Mouse (Mus musculus) hindbrain, embryonic 14.5 days (tissue): ENCODE measurements around the gene Chst8. TPM values are rescaled to one million over a fixed set of nuclear protein-coding genes. Genes with fewer than 3 reads are reported as not detected.

Experiments used
- ATAC-seq: fragments of 200-750 bp; cut with Nextera tagmentation; 2 replicates; pipeline ENCODE4 v1.8.0; 2017; ENCODE audit warnings: moderate number of reproducible peaks, mild to moderate bottlenecking, moderate TSS enrichment, moderate library complexity; ENCODE audit not compliant: low FRiP score
- DNase-seq: peaks from one replicate; pipeline ENCODE4 v3.0.0-alpha.2; 2015; ENCODE audit warnings: low spot score
- H3K27ac ChIP-seq: fragments of 300-500 bp; sonication (generic); 2 replicates; pipeline ENCODE4 v1.5.1; 2014; ENCODE audit warnings: mild to moderate bottlenecking, moderate library complexity
- H3K27me3 ChIP-seq: fragments of 300-500 bp; sonication (generic); 2 replicates; pipeline ENCODE4 v1.6.1; 2014; ENCODE audit warnings: mild to moderate bottlenecking, low read length, mixed read lengths; ENCODE audit not compliant: control insufficient read depth, insufficient read depth
- H3K36me3 ChIP-seq: fragments of 300-500 bp; sonication (generic); replicated peaks from 2 replicates; pipeline ENCODE4 v1.6.1; 2014; ENCODE audit not compliant: control insufficient read depth, insufficient read depth
- H3K4me1 ChIP-seq: fragments of 300-500 bp; sonication (generic); replicated peaks from 2 replicates; pipeline ENCODE4 v1.6.1; 2014; ENCODE audit warnings: antibody characterized with exemption, low read length, mixed read lengths; ENCODE audit not compliant: control insufficient read depth, insufficient read depth
- H3K4me2 ChIP-seq: fragments of 300-500 bp; sonication (generic); replicated peaks from 2 replicates; pipeline ENCODE4 v1.6.1; 2014; ENCODE audit warnings: mild to moderate bottlenecking, moderate library complexity
- H3K4me3 ChIP-seq: fragments of 300-500 bp; sonication (generic); replicated peaks from 2 replicates; pipeline ENCODE4 v1.5.1; 2014; ENCODE audit warnings: mild to moderate bottlenecking, low read length
- H3K9ac ChIP-seq: fragments of 300-500 bp; sonication (generic); 2 replicates; pipeline ENCODE4 v1.6.1; 2014
- H3K9me3 ChIP-seq: fragments of 300-500 bp; sonication (generic); 2 replicates; pipeline ENCODE4 v1.6.1; 2016; ENCODE audit warnings: low read length; ENCODE audit not compliant: control insufficient read depth
- WGBS: fragments of 180-500 bp; shearing (Covaris S2); extraction: QIAGEN DNeasy Blood & Tissue Kit; methylation state at CpG from one replicate; pipeline ENCODE4 v1.1.7; 2014; 5-methylcytosine and 5-hydroxymethylcytosine counted together
- polyA plus RNA-seq: library from polyadenylated mRNA; unstranded; fragments of >200 nt; fragmentation: Nextera tagmentation; extraction: Ambion mirVana; gene quantifications from 2 replicates; pipeline ENCODE4 v1.2.1, GENCODE M21; 2014

The Chst8 gene
- polyA plus RNA-seq, 1 experiment from 2014 or later: 8.5 TPM

- H3K4me3 ChIP-seq: no peak overlapping the region
- H3K9ac ChIP-seq: no peak overlapping the region
- no peaks in the 10 kb centered on the region for H3K9me3 ChIP-seq
- ATAC-seq: no peak
- no peak overlapping the region for H3K4me2 ChIP-seq
- H3K4me1 ChIP-seq: peaks cover 38% of the 10 kb centered on the region
- 30% methylated on average over 9 of the region's 9 CpGs for WGBS
- no peaks in the 10 kb centered on the region for H3K27me3 ChIP-seq
- H3K27ac ChIP-seq: peak overlapping the region; percentile 66
- no peaks in the 10 kb centered on the region for H3K36me3 ChIP-seq
- DNase-seq: no peak
Observed at GRCm38 (mm10) chr7:34694898-34695297, 117.6 kb downstream of the Chst8 start.

- DNase-seq: no peak
- Histone ChIP-seq H3K4me2 (no peak overlapping the region), H3K36me3 (no peaks in the 10 kb centered on the region), H3K9ac (no peak overlapping the region), H3K27me3 (no peaks in the 10 kb centered on the region), H3K27ac (peak overlapping the region; percentile 59; the same call in 1 of the 2 replicates), H3K4me1 (peaks cover 38% of the 10 kb centered on the region), H3K4me3 (no peak overlapping the region), H3K9me3 (no peaks in the 10 kb centered on the region)
- WGBS: 95% methylated on average over 13 of the region's 13 CpGs
- ATAC-seq: no peak
Observed at GRCm38 (mm10) chr7:34693916-34694315, 118.6 kb downstream of the Chst8 start.

- Histone ChIP-seq H3K4me1 (peaks cover 38% of the 10 kb centered on the region), H3K27ac (no peak overlapping the region; the same call in 1 of the 2 replicates), H3K9ac (no peak overlapping the region), H3K4me2 (no peak overlapping the region), H3K36me3 (no peaks in the 10 kb centered on the region), H3K4me3 (no peak overlapping the region), H3K9me3 (no peaks in the 10 kb centered on the region), H3K27me3 (no peaks in the 10 kb centered on the region)
- no peak for DNase-seq
- WGBS: 63% methylated on average over 4 of the region's 4 CpGs
- no peak for ATAC-seq
Observed at GRCm38 (mm10) chr7:34693072-34693471, 119.4 kb downstream of the Chst8 start.

- Histone ChIP-seq H3K9ac (no peak overlapping the region), H3K4me3 (no peak overlapping the region), H3K4me2 (no peak overlapping the region), H3K9me3 (no peaks in the 10 kb centered on the region), H3K27me3 (no peaks in the 10 kb centered on the region), H3K4me1 (peaks cover 25% of the 10 kb centered on the region; the same call in 1 of the 2 replicates), H3K36me3 (no peaks in the 10 kb centered on the region), H3K27ac (no peak overlapping the region)
- no peak for DNase-seq
- WGBS: 32% methylated on average over 13 of the region's 13 CpGs
- no peak for ATAC-seq
Observed at GRCm38 (mm10) chr7:34690111-34690510, 122.4 kb downstream of the Chst8 start.

- no peak overlapping the region for H3K4me3 ChIP-seq
- no peaks in the 10 kb centered on the region for H3K9me3 ChIP-seq
- no peaks in the 10 kb centered on the region for H3K36me3 ChIP-seq
- DNase-seq (no peak), ATAC-seq (no peak)
- H3K27ac ChIP-seq: no peak overlapping the region
- H3K4me1 ChIP-seq: peaks cover 22% of the 10 kb centered on the region; the same call in 1 of the 2 replicates
- WGBS: 22% methylated on average over 6 of the region's 6 CpGs
- no peak overlapping the region for H3K4me2 ChIP-seq
- no peaks in the 10 kb centered on the region for H3K27me3 ChIP-seq
- no peak overlapping the region for H3K9ac ChIP-seq
Observed at GRCm38 (mm10) chr7:34689028-34689427, 123.5 kb downstream of the Chst8 start.

- Histone ChIP-seq H3K27me3 (no peaks in the 10 kb centered on the region; the same call in 1 of the 2 replicates), H3K9ac (no peak overlapping the region), H3K9me3 (no peaks in the 10 kb centered on the region), H3K36me3 (no peaks in the 10 kb centered on the region), H3K4me3 (no peak overlapping the region), H3K4me2 (no peak overlapping the region), H3K4me1 (peaks cover 7% of the 10 kb centered on the region; the same call in 1 of the 2 replicates), H3K27ac (no peak overlapping the region)
- WGBS: 25% methylated on average over 7 of the region's 7 CpGs
- DNase-seq (no peak), ATAC-seq (no peak)
Observed at GRCm38 (mm10) chr7:34685801-34686200, 126.7 kb downstream of the Chst8 start.

GRCm38 (mm10) chr7:34685176-34685575 is 127.3 kb downstream of the Chst8 start:
- no peak overlapping the region for H3K27ac ChIP-seq
- 67% methylated on average over 4 of the region's 4 CpGs for WGBS
- ATAC-seq: no peak

GRCm38 (mm10) chr7:34680771-34681421 is 131.6 kb downstream of the Chst8 start:
- WGBS: 33% methylated on average over 15 of the region's 15 CpGs
- H3K4me3 ChIP-seq: no peak overlapping the region
- H3K36me3 ChIP-seq: no peaks in the 10 kb centered on the region
- H3K27me3 ChIP-seq: peaks cover 2% of the 10 kb centered on the region
- H3K9ac ChIP-seq: no peak overlapping the region
- H3K9me3 ChIP-seq: no peaks in the 10 kb centered on the region
- DNase-seq (no peak), ATAC-seq (peak; percentile 47; the same call in 1 of the 2 replicates)
- no peak overlapping the region for H3K27ac ChIP-seq
- H3K4me1 ChIP-seq: no peaks in the 10 kb centered on the region; the same call in 1 of the 2 replicates
- no peak overlapping the region for H3K4me2 ChIP-seq

More at GRCm38 (mm10) chr7:34685176-34685575, 127.3 kb downstream of the Chst8 start:
- H3K4me2 ChIP-seq: no peak overlapping the region
- no peak overlapping the region for H3K9ac ChIP-seq
- peaks cover 2% of the 10 kb centered on the region; the same call in 1 of the 2 replicates for H3K4me1 ChIP-seq
- no peaks in the 10 kb centered on the region; the same call in 1 of the 2 replicates for H3K27me3 ChIP-seq
- no peak overlapping the region for H3K4me3 ChIP-seq
- H3K36me3 ChIP-seq: no peaks in the 10 kb centered on the region
- H3K9me3 ChIP-seq: no peaks in the 10 kb centered on the region
- no peak for DNase-seq

- H3K4me1 ChIP-seq: no peaks in the 10 kb centered on the region; the same call in 1 of the 2 replicates
- 87% methylated on average over 2 of the region's 2 CpGs for WGBS
- no peak for ATAC-seq
- no peak overlapping the region for H3K9ac ChIP-seq
- DNase-seq: no peak
- H3K4me3 ChIP-seq: no peak overlapping the region
- no peak overlapping the region for H3K4me2 ChIP-seq
- H3K27ac ChIP-seq: no peak overlapping the region
- H3K9me3 ChIP-seq: no peaks in the 10 kb centered on the region
- H3K36me3 ChIP-seq: no peaks in the 10 kb centered on the region
- peaks cover 12% of the 10 kb centered on the region for H3K27me3 ChIP-seq
Observed at GRCm38 (mm10) chr7:34679886-34680285, 132.6 kb downstream of the Chst8 start.
